Mouse (Mus musculus) gastrocnemius, adult 8-10 months (tissue): Measurements from ENCODE around the gene Nkx6-2. TPM values are rescaled to one million over a fixed set of nuclear protein-coding genes. Genes with fewer than 3 reads are reported as not detected.

Experiments used
- total RNA-seq, 4 experiments: library from RNA; stranded (reverse); gene quantifications; 2 replicates each; pipeline ENCODE4 v1.2.4; 2022

The Nkx6-2 gene
- total RNA-seq, 4 experiments from 2014 or later, result not detected

Other genes with a start within 250 kb of the Nkx6-2 start
- 10 to 100 TPM; 74.7 to 91.2 (median 87.5) TPM for gene Inpp5a, start 193.7 kb downstream of the Nkx6-2 start, total RNA-seq
- gene Cfap46, start 101.0 kb upstream of the Nkx6-2 start, total RNA-seq, result under 1 TPM in 1 of 4 experiments, not detected in 3; 0.10 TPM